Mouse (Mus musculus): ENCODE measurements around the gene Man2a2. TPM values are rescaled to one million over a fixed set of nuclear protein-coding genes. Genes with fewer than 3 reads are reported as not detected.
A peak's percentile ranks its signal among the peaks of the same experiment; 100 is the strongest.

Gene Man2a2
- total RNA-seq, 2 experiments from 2014 or later: 68.8 to 69.3 TPM

DNA sequence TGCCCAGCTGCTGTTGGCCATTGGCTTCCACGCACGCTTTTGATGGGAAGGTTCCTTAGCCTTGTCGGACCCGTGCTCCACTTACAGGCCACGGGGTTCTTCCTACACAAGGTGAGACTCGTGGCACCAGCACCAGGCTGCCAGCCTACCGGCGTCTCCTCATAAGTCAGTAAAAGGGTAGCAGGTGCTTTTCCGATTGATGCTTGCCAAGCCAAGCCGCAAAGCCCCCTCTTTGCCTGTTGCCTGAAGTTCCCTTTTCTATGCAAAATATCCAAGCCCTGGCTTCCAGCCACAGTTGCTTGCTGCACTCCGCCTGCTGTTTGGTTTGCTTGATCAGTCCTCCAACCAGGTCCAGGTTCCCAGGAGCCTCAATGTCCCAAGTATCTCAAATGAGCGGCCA lies 2.7 kb upstream of the Man2a2 start:
- DNase-seq: no peak
- intact Hi-C loops (cut with DNase I): loop anchor here (5.0 kb wide), 1 partner anchor 232 kb away; no protein-coding TSS in a partner anchor

DNA sequence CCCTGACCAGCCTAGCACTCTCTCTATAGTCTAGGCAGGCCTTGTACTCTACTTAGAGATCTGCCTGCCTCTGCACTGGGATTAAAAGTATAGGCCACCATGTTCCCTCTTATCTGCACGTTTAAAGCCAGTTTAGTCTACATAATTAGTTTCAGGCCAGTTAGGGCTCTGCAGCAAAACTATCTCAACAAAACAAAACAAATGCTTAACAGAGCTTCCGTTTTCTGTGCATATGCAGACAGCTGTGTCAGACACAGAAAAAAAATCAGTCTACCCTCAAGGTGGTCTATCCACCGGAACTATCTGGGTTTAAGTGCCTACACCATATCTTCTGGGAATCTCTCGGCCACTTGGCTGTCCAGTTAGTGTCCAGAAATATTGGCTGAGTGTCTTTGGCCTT lies 2.2 kb upstream of the Man2a2 start:
- no peak for DNase-seq
- intact Hi-C loops (cut with DNase I): loop anchor here (5.0 kb wide), 1 partner anchor 231 kb away; no protein-coding TSS in a partner anchor

- intact Hi-C loops (cut with DNase I): loop anchor here (5.0 kb wide), 1 partner anchor 230 kb away; no protein-coding TSS in a partner anchor
- DNase-seq: no peak
These were observed 1.5 kb upstream of the Man2a2 start for GRCm38 (mm10) chr7:80372667-80373066.

DNA sequence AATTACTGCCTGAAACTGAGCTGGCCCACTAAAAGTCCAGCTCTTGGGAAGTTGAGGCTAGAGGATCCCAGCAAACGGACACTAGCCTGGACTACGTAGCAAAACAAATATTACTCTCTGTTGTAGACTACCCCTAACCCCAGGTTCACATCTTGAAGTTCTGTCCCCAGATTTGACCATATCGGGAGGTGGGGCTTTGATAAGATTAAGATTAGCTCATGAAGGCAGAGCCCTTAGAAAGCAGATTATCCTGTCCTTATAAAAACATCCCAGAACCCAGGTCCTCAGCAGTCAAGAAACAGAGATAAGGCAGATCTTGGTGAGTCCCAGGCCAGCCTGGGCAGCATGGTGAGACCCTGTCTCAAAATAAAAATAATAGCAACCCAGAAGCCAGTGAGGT lies 991 bp upstream of the Man2a2 start:
- intact Hi-C loops (cut with DNase I): loop anchor here (5.0 kb wide), 1 partner anchor 230 kb away; no protein-coding TSS in a partner anchor
- DNase-seq: no peak

DNA sequence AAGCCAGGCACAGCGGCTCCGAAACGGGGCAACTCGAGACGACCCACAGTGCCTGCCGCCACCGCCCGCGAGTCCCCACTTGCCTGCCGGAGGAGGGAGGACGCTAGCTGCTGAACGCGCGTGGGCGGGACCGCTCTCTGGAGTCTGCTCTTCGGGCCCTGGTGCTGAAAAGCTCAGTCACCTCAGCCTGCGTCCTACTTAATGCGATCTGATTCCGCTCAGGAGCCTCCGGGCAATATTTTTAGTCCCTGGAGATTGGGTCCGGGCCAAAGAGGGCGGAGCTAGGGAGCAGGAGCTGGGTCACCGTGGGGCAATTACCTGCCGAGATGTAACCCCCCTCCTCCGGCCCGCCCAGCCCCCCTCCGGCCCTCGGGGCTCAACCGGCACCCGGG lies 530 bp downstream of the Man2a2 start:
- DNase-seq: peak; percentile 82 to 85
- intact Hi-C loops (cut with DNase I): loop anchor here (2.0 to 5.0 kb wide), 2 partner anchors 30 to 228 kb away; partner anchors contain the start of gene Unc45a

GRCm38 (mm10) chr7:80369967-80370431 lies 1.2 kb downstream of the Man2a2 start:
- intact Hi-C loops (cut with DNase I): loop anchor here (2.0 to 5.0 kb wide), 2 partner anchors 29 to 228 kb away; partner anchors contain the start of gene Unc45a
- DNase-seq: no peak

GRCm38 (mm10) chr7:80369461-80369860 lies 1.7 kb downstream of the Man2a2 start:
- intact Hi-C loops (cut with DNase I): no loop called here
- DNase-seq: no peak

DNA sequence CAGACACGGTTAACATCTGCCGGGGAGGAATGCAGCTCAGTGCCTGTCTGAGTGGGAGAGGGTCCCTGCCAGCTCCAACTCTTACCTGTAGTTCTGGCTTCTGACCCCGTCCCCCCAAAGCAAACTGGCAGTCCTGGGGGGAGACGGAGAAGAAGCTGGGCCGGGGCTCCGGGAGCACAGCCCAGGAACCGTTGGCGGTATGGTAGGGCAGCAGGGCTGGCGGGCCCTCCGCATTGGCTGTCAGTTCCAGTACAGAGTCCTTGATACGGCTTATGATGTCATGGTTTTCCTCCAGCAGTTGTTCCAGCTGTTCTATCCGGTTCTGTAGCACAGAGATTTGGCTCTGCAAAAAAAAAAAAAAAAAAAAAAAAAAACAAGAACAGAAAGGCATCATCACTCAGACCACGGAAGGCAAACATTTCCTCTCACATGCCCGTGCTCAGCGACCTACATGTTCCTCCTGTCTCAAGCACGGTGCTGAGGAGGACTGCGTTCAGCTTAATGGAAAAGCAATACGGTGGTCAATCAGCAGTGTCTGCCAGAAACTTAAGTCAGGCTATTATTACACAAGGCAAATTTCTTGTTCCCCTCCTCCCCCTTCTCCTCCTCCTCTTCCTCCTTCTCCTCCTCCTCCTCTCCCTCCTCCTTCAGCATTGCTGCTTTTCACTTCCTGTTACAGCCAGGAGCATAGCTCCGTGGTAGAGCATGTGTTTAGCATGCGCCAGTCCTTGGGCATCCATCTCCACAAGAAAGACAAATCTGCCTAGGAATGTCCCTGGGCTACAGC lies 2.3 kb downstream of the Man2a2 start:
- intact Hi-C loops (cut with DNase I): no loop called here
- DNase-seq: peak; percentile 37 to 48

DNA sequence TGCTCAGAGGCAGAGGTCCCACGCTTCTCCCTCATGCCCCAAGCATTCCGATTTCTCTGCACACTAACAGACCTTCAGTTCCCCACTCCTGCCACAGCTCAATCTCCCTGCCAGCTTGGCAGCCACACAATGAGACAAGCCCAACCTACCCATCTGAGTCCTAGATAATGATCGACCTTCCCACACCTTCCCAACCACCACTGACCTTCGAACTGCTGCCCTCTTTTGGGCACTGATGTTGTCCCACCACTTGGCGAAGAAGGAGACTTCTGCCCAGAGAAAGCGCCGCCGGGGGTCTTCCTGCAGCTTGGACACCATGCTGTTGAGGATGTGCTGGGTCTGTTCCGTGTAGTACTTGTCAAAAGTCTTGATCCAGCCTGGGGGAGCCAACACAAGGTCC lies 3.2 kb downstream of the Man2a2 start:
- intact Hi-C loops (cut with DNase I): no loop called here
- DNase-seq: no peak

GRCm38 (mm10) chr7:80367232-80367631 lies 3.9 kb downstream of the Man2a2 start:
- no peak for DNase-seq
- intact Hi-C loops (cut with DNase I): no loop called here

DNA sequence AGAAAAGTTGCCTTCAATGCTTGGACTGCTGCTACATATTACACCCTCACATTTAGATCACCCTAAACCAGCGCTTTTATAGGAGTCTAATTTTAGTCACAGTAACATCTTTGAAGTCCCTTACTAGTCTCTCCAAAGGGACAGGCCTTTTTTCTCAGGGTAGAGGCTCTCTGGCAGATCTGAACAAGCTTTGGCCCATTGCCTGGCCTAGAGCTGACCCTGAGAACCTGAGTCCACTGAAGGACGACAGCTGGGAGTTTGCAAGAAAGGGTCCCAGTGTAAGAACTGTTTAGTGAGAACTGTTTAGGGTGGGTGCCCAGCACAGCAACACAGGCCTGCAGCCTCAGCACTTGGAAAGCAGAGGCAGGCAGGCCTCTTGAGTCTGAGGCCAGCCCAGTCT lies 5.4 kb downstream of the Man2a2 start:
- peak; percentile 55 to 66 for DNase-seq
- intact Hi-C loops (cut with DNase I): no loop called here

- intact Hi-C loops (cut with DNase I): no loop called here
- no peak for DNase-seq
These were observed 10.7 kb downstream of the Man2a2 start for GRCm38 (mm10) chr7:80360435-80360834.

GRCm38 (mm10) chr7:80358039-80358438 lies 13.1 kb downstream of the Man2a2 start:
- no peak for DNase-seq
- intact Hi-C loops (cut with DNase I): no loop called here

DNA sequence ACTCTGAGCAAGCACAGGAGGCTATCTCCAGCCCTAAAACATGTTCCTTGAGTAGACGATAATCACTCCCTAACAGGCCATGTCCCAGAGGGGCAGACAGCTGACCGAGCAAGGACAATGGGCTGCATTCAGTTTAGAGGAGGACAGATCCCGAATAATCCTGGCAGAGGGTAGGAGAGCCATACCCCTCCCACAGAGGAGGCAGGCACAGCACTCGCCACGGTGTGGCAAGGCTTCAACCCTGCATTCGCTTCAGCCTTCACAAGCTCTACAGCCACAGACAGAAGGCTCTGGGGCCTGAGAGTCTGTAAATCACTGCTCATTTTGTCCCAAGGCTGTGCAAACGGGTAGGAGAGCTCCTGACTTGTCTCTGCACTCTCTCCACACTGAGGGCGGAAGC lies 14.0 kb downstream of the Man2a2 start:
- intact Hi-C loops (cut with DNase I): no loop called here
- peak in 1 of 2 experiments; percentile 24 for DNase-seq

- no peak for DNase-seq
- intact Hi-C loops (cut with DNase I): no loop called here
These were observed 14.8 kb downstream of the Man2a2 start for GRCm38 (mm10) chr7:80356351-80356750.

- DNase-seq: no peak
- intact Hi-C loops (cut with DNase I): no loop called here
These were observed 18.3 kb downstream of the Man2a2 start for GRCm38 (mm10) chr7:80352920-80353319.

- intact Hi-C loops (cut with DNase I): no loop called here
- DNase-seq: no peak
These were observed 20.4 kb downstream of the Man2a2 start for GRCm38 (mm10) chr7:80350808-80351207.

DNA sequence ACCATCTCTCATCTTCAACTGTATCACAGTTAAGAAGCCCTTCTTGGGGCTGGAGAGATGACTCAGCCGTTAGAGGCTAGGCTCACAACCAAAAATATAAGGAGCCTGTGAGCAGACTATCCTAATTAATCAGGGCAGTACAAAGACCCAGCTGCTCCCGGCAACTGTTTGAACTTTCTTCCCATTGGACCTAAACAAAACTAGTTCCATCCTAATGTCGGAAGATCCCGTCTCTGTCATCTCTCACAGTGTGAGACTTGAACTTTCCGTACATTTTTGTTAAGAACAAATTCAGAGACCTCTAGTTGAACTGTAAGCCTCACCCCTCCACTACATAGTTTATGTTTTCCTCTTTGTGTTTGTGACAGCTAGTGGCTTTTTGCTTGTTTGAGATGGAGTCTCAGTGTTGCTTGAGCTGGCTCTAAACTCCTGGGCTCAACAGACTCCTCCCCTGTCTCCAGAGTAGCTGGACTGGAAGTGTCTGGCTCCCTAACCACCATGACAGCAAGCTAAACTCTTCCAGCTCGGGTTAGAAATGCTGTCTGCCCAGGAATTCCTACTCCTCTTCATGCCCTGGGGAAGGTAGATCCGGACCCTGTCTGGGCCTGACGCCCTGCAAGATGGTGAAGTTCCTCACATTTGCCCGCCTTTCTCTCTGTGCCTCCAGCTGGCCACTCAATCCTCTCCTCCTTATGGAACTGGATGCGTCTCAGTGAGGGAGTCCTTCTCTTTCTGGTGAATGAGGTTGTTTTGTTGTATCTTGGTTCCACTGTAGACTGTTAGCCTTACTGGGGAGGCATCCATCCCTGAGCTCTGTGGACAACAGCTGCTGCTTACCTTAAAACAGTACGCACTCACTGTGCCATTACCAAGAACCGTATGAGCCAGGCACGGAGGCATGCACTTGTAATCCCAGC lies 23.2 kb downstream of the Man2a2 start:
- intact Hi-C loops (cut with DNase I): no loop called here
- no peak for DNase-seq

DNA sequence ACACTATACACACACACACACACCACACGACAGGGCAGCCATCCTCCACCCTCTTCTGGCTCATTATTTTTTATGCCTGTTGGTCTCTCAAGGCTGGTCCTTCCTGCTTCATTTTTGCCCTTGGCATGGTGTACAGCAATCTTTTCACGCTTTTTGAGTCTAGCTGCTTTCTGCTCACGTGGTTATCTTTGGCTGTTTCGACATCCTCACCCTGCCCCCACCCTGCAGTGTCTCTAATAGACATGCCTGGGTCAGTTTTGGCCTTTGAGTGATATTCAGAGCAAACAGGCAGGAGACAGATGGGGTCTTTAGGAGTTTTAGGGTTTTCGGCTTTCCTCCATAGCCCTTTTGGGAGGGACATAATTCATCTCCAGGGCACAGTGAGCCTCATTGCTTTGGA lies 24.3 kb downstream of the Man2a2 start:
- DNase-seq: no peak
- intact Hi-C loops (cut with DNase I): no loop called here

GRCm38 (mm10) chr7:80346173-80346572 lies 25.0 kb downstream of the Man2a2 start:
- intact Hi-C loops (cut with DNase I): no loop called here
- no peak for DNase-seq
